8 mouse cellular contexts compared by ENCODE assay signal in the genomic region with DNA sequence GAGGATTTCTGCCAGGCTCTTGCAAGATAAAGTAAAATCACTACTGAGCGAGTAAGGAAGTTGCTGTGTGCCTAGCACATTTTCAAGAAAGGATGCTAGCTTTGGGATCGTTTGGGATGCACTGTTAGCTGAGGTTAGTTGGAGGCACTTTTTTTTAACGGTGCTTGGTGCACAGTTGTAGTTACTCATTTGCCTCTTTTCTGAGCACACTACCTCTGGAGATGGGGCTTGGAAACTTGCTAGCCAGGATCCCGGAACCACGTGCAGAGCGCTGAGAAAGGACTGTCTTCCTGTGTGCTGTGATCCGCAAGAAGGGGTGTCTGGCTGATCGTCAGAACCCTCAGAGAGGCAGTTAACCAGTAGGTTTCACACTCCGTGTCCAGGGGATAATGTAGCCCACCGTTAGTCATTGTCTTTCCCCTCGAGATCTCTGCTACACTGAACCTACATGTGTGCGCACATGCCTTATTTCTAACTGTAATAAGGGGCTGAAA. TPM values are rescaled to one million over a fixed set of nuclear protein-coding genes. Genes with fewer than 3 reads are reported as not detected.
DNase-seq lines count a peak whose midpoint lies in the region; ATAC-seq and TF ChIP-seq lines count a peak whose summit lies in the region.

No protein-coding gene starts in this region.

- peak overlapping the region in 1 of 2 experiments; percentile 44; a peak in 3 of 4 replicates for H3K4me3 ChIP-seq in heart, embryonic 14.5 days (ENCODE audit: control insufficient read depth in 1 of 2, insufficient read depth in 1 of 2, low read depth in 1 of 2, low read length in 2 of 2)
- H3K4me3 ChIP-seq in intestine, postnatal 0 days (ENCODE audit: low read depth, low read length) = peak overlapping the region; percentile 40
- peak overlapping the region; percentile 34 for H3K4me3 ChIP-seq in midbrain, embryonic 14.5 days (replicated peaks; ENCODE audit: low read depth, low read length)

- peak overlapping the region; percentile 60 for H3K9ac ChIP-seq in heart, embryonic 14.5 days (ENCODE audit: low read length)
- 0 out of 2 replicates have a peak overlapping the region, but pooled peaks have one; percentile 42 for H3K9ac ChIP-seq in intestine, postnatal 0 days (ENCODE audit: low read depth, low read length)
- H3K9ac ChIP-seq in midbrain, embryonic 14.5 days (replicated peaks; ENCODE audit: low read length) = no peak overlapping the region

- 19% methylated on average over 12 of the region's 12 CpGs for WGBS in heart, embryonic 14.5 days
- WGBS in intestine, postnatal 0 days = 17% methylated on average over 12 of the region's 12 CpGs
- 12% methylated on average over 12 of the region's 12 CpGs for WGBS in midbrain, embryonic 14.5 days

- no peak for DNase-seq in heart, postnatal 4 days
- peak; percentile 27 for DNase-seq in embryo, embryonic 9.5 days (ENCODE audit: extremely low spot score)
- peak; percentile 22 for DNase-seq in midbrain, embryonic 14.5 days
- no peak for DNase-seq in urinary bladder, postnatal 36 days (ENCODE audit: low spot score in 2 of 2)
- no peak for DNase-seq in spleen, postnatal 4 days (ENCODE audit: low spot score in 2 of 2)
- DNase-seq in adrenal gland, adult 2 months = no peak

- TF ChIP-seq CTCF in intestine, postnatal 0 days (IDR thresholded peaks at IDR 0.05; ENCODE audit: low read depth) = no peak

- peaks cover 9 to 11% of the 10 kb centered on the region in 2 experiments; a peak in 1 of 4 replicates for H3K4me1 ChIP-seq in heart, embryonic 14.5 days (ENCODE audit: control insufficient read depth in 2 of 2, insufficient read depth in 2 of 2, low read length in 2 of 2)
- H3K4me1 ChIP-seq in intestine, postnatal 0 days (replicated peaks; ENCODE audit: control insufficient read depth, insufficient read depth, low read length) = peaks cover 4% of the 10 kb centered on the region; the same call in 1 of the 2 replicates
- H3K4me1 ChIP-seq in midbrain, embryonic 14.5 days (ENCODE audit: control insufficient read depth, insufficient read depth, low read length) = peaks cover 12% of the 10 kb centered on the region

- no peaks in the 10 kb centered on the region for H3K9me3 ChIP-seq in heart, embryonic 14.5 days (ENCODE audit: control insufficient read depth, low read length)
- no peaks in the 10 kb centered on the region for H3K9me3 ChIP-seq in intestine, postnatal 0 days (ENCODE audit: control insufficient read depth)
- no peaks in the 10 kb centered on the region for H3K9me3 ChIP-seq in midbrain, embryonic 14.5 days (ENCODE audit: control insufficient read depth, low read length)

- peaks cover 22% of the 10 kb centered on the region; the same call in 1 of the 2 replicates for H3K27me3 ChIP-seq in heart, embryonic 14.5 days (ENCODE audit: control insufficient read depth, insufficient read depth, low read length)
- no peaks in the 10 kb centered on the region for H3K27me3 ChIP-seq in intestine, postnatal 0 days (replicated peaks; ENCODE audit: control insufficient read depth, insufficient read depth, low read length)
- peaks cover 11% of the 10 kb centered on the region; the same call in 1 of the 2 replicates for H3K27me3 ChIP-seq in midbrain, embryonic 14.5 days (ENCODE audit: control insufficient read depth, insufficient read depth, low read length)

- peak overlapping the region; percentile 84 for H3K4me2 ChIP-seq in heart, embryonic 14.5 days (ENCODE audit: low read length)
- peak overlapping the region; percentile 80 for H3K4me2 ChIP-seq in intestine, postnatal 0 days (replicated peaks; ENCODE audit: low read depth)
- H3K4me2 ChIP-seq in midbrain, embryonic 14.5 days (ENCODE audit: low read length) = peak overlapping the region; percentile 57

- no peak for ATAC-seq in heart, embryonic 14.5 days (ENCODE audit: insufficient number of reproducible peaks, insufficient read depth, low FRiP score, low read depth)
- no peak for ATAC-seq in intestine, postnatal 0 days
- ATAC-seq in midbrain, embryonic 14.5 days (ENCODE audit: low FRiP score, low TSS enrichment) = no peak

- no peaks in the 10 kb centered on the region for H3K36me3 ChIP-seq in heart, embryonic 14.5 days (ENCODE audit: control insufficient read depth, insufficient read depth, low read length)
- no peaks in the 10 kb centered on the region for H3K36me3 ChIP-seq in intestine, postnatal 0 days (ENCODE audit: control insufficient read depth, insufficient read depth)
- no peaks in the 10 kb centered on the region for H3K36me3 ChIP-seq in midbrain, embryonic 14.5 days (ENCODE audit: control insufficient read depth, insufficient read depth, low read length)

- no peak overlapping the region for H3K27ac ChIP-seq in heart, embryonic 14.5 days (replicated peaks in 1 of 2; ENCODE audit: control insufficient read depth in 1 of 2, insufficient read depth in 1 of 2, low read depth in 2 of 2, low read length in 2 of 2)
- H3K27ac ChIP-seq in intestine, postnatal 0 days (ENCODE audit: low read depth, low read length) = no peak overlapping the region
- H3K27ac ChIP-seq in midbrain, embryonic 14.5 days (replicated peaks; ENCODE audit: low read depth, low read length) = no peak overlapping the region

RNA-seq across cellular contexts. Expression of a gene that starts 0.6 kb away (rescaled TPM):
- 0.26 and 0.42 TPM in 2 replicates for polyA plus RNA-seq in heart, embryonic 14.5 days (2014; fragmentation: Nextera tagmentation; extraction: Ambion mirVana)
- total RNA-seq in heart, postnatal 4 days (2021) = under 1 TPM; 0.19 to 0.20 TPM
- 5.9 and 7.3 TPM in 2 replicates for polyA plus RNA-seq in intestine, postnatal 0 days (2015; fragmentation: Nextera tagmentation; extraction: Ambion mirVana)
- 0.07 and 0.62 TPM in 2 replicates for polyA plus RNA-seq in midbrain, embryonic 14.5 days (2014; fragmentation: Nextera tagmentation; extraction: Ambion mirVana)
- under 1 TPM; 0.23 to 0.45 TPM for total RNA-seq in adrenal gland, adult 2 months (2021)
- polyA plus RNA-seq in adrenal gland, adult 2 months (2012; rRNA removed) = 0.42 and 0.49 TPM in 2 replicates

Comparison
In these comparisons a context has a peak if more than half of its experiments do, and no peak if none do; other contexts are left out.
1. DNase-seq: peak in embryo, embryonic 9.5 days (single experiment) and midbrain, embryonic 14.5 days (single experiment); none in heart, postnatal 4 days (single experiment), urinary bladder, postnatal 36 days (0 of 2), spleen, postnatal 4 days (0 of 2) and adrenal gland, adult 2 months (single experiment).
2. Peak in every context shown above with its lines, with median percentiles within 50 percentile points of each other: H3K4me2 ChIP-seq.